Mouse (Mus musculus) gastrocnemius, postnatal 4 days (tissue): ENCODE results near the gene Vmn2r69. TPM values are rescaled to one million over a fixed set of nuclear protein-coding genes. Genes with fewer than 3 reads are reported as not detected.

Experiments used
- DNase-seq, 2 experiments: peaks; one replicate each; pipeline ENCODE4 v3.0.0; 2021 to 2022; ENCODE audit warnings: low spot score in 2 of 2, mixed read lengths in 2 of 2
- long read RNA-seq, 2 experiments: library from polyadenylated mRNA; stranded (forward); transcript quantifications; one replicate each; pipeline ENCODE4 v2.0.0; 2021
- total RNA-seq, 2 experiments: library from RNA; stranded (reverse); gene quantifications; 2 replicates each; pipeline ENCODE4 v1.2.3; 2021

Gene Vmn2r69
- not detected for total RNA-seq
- long read RNA-seq, experiment 1 = 0 reads
- long read RNA-seq, experiment 2 = 0 reads

GRCm38 (mm10) chr7:85415820-85416219, at the start of gene Vmn2r69:
Gene Vmn2r69 (minus strand): TSS chr7:85415920.
- DNase-seq = no peak

Other genes starting within 250 kb of the Vmn2r69 start
- not detected for gene Vmn2r68, start 178.1 kb downstream of the Vmn2r69 start, total RNA-seq
- not detected for gene Vmn2r71, start 147.2 kb upstream of the Vmn2r69 start, total RNA-seq
- not detected for gene Vmn2r70, start 153.3 kb upstream of the Vmn2r69 start, total RNA-seq